Mouse (Mus musculus): ENCODE measurements around the gene Col16a1.

DNA sequence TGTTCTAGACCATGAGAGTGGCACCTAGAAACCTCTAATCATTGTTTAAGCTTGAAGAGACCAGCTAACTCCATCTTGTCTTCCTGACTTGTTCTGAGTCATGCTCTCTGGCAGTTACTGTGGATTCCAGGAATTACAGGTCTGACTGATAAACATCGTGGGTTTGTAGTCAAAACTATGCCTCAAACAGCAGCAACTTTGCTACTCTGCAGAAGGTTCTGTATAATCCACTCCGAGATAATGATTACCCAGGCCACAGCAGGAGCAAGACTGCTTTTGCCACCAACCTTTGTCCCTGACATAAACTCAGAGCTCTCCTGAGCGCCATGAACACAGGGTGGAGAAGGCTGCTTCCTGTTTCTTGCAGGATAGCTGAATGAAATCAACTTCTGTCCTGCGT lies 56.9 kb downstream of the Col16a1 start:
- TF ChIP-seq CTCF (IDR thresholded peaks at IDR 0.05 in 2 of 3, conservative IDR thresholded peaks at IDR 0.05 in 1 of 3; ENCODE audit: control insufficient read depth in 1 of 3, insufficient read depth in 1 of 3, low read depth in 2 of 3, low read length in 3 of 3, poor library complexity in 1 of 3, severe bottlenecking in 1 of 3) (no peak), POLR2A (IDR thresholded peaks at IDR 0.05; ENCODE audit: control insufficient read depth in 1 of 2, insufficient read depth in 1 of 2, low read depth in 1 of 2, low read length in 2 of 2, poor library complexity in 1 of 2) (no peak), ETS1 (IDR thresholded peaks at IDR 0.05; ENCODE audit: low read depth, low read length) (no peak), KAT2A (conservative IDR thresholded peaks at IDR 0.05; ENCODE audit: low read depth, low read length) (no peak), ZNF384 (IDR thresholded peaks at IDR 0.05; ENCODE audit: low read depth, low read length) (no peak), EP300 (IDR thresholded peaks at IDR 0.05; ENCODE audit: low read depth in 1 of 2, low read length in 2 of 2) (no peak), POLR2AphosphoS2 (IDR thresholded peaks at IDR 0.05; ENCODE audit: low read length) (no peak), ZC3H11A (IDR thresholded peaks at IDR 0.05; ENCODE audit: low read depth, low read length) (no peak), ZKSCAN1 (IDR thresholded peaks at IDR 0.05; ENCODE audit: low read depth, low read length) (no peak), HCFC1 (IDR thresholded peaks at IDR 0.05; ENCODE audit: low read depth, low read length) (no peak), TCF12 (IDR thresholded peaks at IDR 0.05; ENCODE audit: low read depth, low read length) (no peak), MAX (IDR thresholded peaks at IDR 0.05; ENCODE audit: low read length) (no peak), USF1 (IDR thresholded peaks at IDR 0.05; ENCODE audit: low read depth, low read length) (no peak), CHD2 (IDR thresholded peaks at IDR 0.05; ENCODE audit: low read length) (no peak)
